Mouse (Mus musculus) lung, embryonic 14.5 days (tissue): ENCODE data around the gene Pdzrn3. TPM values are rescaled to one million over a fixed set of nuclear protein-coding genes. Genes with fewer than 3 reads are reported as not detected.

Source experiments
- ATAC-seq: fragments of 200-750 bp; cut with Nextera tagmentation; 2 replicates; pipeline ENCODE4 v1.8.0; 2017; ENCODE audit warnings: mild to moderate bottlenecking, moderate TSS enrichment, moderate library complexity; ENCODE audit not compliant: insufficient read depth
- DNase-seq: peaks from one replicate; pipeline ENCODE4 v3.0.0-alpha.2; 2015
- H3K27ac ChIP-seq: fragments of 300-500 bp; sonication (generic); 2 replicates; pipeline ENCODE4 v1.5.1; 2014; ENCODE audit warnings: low read depth, mild to moderate bottlenecking, moderate library complexity
- H3K27me3 ChIP-seq: fragments of 300-500 bp; sonication (generic); 2 replicates; pipeline ENCODE4 v1.6.1; 2014; ENCODE audit warnings: low read length, control low read depth; ENCODE audit not compliant: insufficient read depth
- H3K36me3 ChIP-seq: fragments of 300-500 bp; sonication (generic); 2 replicates; pipeline ENCODE4 v1.6.1; 2014; ENCODE audit warnings: control low read depth; ENCODE audit not compliant: insufficient read depth
- H3K4me1 ChIP-seq: fragments of 300-500 bp; sonication (generic); 2 replicates; pipeline ENCODE4 v1.6.1; 2014; ENCODE audit warnings: antibody characterized with exemption, control low read depth; ENCODE audit not compliant: insufficient read depth
- H3K4me2 ChIP-seq: fragments of 300-500 bp; sonication (generic); 2 replicates; pipeline ENCODE4 v1.6.1; 2014; ENCODE audit warnings: mild to moderate bottlenecking
- H3K4me3 ChIP-seq: fragments of 300-500 bp; sonication (generic); 2 replicates; pipeline ENCODE4 v1.5.1; 2014; ENCODE audit warnings: low read depth, low read length
- H3K9ac ChIP-seq: fragments of 300-500 bp; sonication (generic); 2 replicates; pipeline ENCODE4 v1.6.1; 2014
- H3K9me3 ChIP-seq: fragments of 300-500 bp; sonication (generic); 2 replicates; pipeline ENCODE4 v1.6.1; 2016; ENCODE audit warnings: low read depth, low read length, control low read depth
- CTCF ChIP-seq: IDR thresholded peaks from 2 replicates; pipeline ENCODE4 v1.5.1; 2016; ENCODE audit warnings: antibody characterized with exemption, low read depth
- WGBS: fragments of 180-500 bp; shearing (Covaris S2); extraction: QIAGEN DNeasy Blood & Tissue Kit; methylation state at CpG from one replicate; pipeline ENCODE4 v1.1.7; 2014; 5-methylcytosine and 5-hydroxymethylcytosine counted together
- polyA plus RNA-seq: library from polyadenylated mRNA; unstranded; fragments of >200 nt; fragmentation: Nextera tagmentation; extraction: Ambion mirVana; gene quantifications from 2 replicates; pipeline ENCODE4 v1.2.1, GENCODE M21; 2014

Gene Pdzrn3
- polyA plus RNA-seq, 1 experiment from 2014 or later = 14.2 TPM

DNA sequence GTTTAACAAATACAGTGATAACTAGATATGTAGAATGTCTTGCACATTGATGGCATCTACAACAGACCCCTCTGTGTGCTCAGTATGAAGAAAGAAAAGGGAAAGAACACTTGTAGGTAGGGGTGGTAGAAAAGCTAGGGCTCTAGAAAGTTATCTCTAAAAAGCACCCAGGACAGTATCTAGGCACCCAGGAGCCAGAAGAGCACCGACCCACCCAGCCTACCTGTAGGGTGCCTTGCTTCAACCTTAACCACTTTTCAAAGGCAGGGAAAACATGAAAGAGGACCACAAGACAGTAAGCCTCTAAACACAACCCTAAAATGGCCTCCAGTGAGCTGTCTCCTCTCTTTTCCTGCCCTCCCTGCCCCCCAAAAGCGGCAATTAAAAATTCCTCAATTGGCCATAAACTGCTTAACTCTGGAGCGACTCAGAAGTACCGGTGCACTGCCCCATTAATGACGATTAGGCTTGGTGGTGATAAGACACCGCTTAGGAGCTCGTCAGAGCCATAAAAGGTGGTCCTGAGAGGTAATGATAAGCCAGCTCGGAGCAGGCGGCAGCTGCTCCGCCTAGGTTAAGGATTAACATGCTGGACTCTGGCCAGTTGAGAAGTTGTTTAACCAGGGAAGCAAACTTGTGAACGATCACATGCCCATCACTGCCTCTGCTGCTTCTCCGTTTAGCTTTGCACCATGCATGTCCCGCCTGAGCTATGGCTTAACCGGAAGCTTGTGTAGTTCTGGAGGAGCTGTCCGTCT lies 106.1 kb downstream of the Pdzrn3 start:
- peaks cover 39% of the 10 kb centered on the region for H3K4me1 ChIP-seq
- H3K4me2 ChIP-seq = peak overlapping the region; percentile 6; the same call in 1 of the 2 replicates
- WGBS = 24% methylated on average over 15 of the region's 15 CpGs
- no peak for TF ChIP-seq CTCF
- H3K36me3 ChIP-seq = no peaks in the 10 kb centered on the region
- no peak for ATAC-seq
- H3K9me3 ChIP-seq = no peaks in the 10 kb centered on the region
- no peak overlapping the region for H3K4me3 ChIP-seq
- no peaks in the 10 kb centered on the region for H3K27me3 ChIP-seq
- peak; percentile 67 for DNase-seq
- no peak overlapping the region for H3K27ac ChIP-seq
- no peak overlapping the region for H3K9ac ChIP-seq

DNA sequence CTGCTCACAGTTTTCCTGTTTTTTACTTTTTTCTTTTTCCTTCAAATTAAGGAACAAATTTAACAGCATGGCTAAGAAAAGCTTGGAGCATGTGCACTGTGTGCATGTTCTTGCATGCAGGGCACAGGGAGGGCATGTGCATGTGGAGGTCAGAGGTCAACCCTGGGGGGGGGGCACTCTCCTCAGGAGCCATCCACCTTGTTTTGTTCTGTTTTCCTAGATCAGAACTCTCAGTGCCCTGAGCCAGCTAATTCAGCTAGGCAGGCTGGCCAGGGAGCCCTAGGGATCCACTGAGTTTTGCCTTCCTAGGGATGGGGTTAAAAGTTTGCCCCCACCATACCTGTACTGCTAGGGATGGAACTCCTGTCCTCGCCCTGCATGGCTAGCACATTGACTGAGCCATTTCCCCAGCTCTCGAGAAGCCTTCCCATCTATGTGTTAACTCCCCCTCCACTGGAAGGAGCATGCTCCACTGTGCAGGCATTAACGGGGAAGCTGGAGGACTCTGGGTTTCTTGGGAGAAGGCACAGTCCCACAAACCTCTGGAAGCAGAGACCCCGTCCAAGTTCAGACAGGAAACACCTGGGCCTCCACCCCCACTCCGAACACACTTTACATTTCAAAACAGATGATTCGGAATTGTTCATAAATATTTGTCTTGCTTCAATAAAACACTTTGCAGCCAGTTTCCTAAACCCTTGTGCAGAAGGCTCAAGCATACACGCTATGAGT lies 107.4 kb downstream of the Pdzrn3 start:
- ATAC-seq (no peak), DNase-seq (peak; percentile 47)
- H3K4me3 ChIP-seq = no peak overlapping the region
- H3K9ac ChIP-seq = no peak overlapping the region
- no peak for TF ChIP-seq CTCF
- H3K4me2 ChIP-seq = no peak overlapping the region
- H3K27ac ChIP-seq = no peak overlapping the region; the same call in 1 of the 2 replicates
- 16% methylated on average over 7 of the region's 7 CpGs for WGBS
- peaks cover 36% of the 10 kb centered on the region for H3K4me1 ChIP-seq
- H3K27me3 ChIP-seq = no peaks in the 10 kb centered on the region
- H3K36me3 ChIP-seq = no peaks in the 10 kb centered on the region
- H3K9me3 ChIP-seq = no peaks in the 10 kb centered on the region

GRCm38 (mm10) chr6:101269335-101270094 lies 108.2 kb downstream of the Pdzrn3 start:
- H3K4me1 ChIP-seq = peaks cover 37% of the 10 kb centered on the region
- DNase-seq (no peak), ATAC-seq (no peak)
- no peak overlapping the region for H3K4me3 ChIP-seq
- H3K27ac ChIP-seq = no peak overlapping the region; the same call in 1 of the 2 replicates
- H3K9ac ChIP-seq = no peak overlapping the region
- no peaks in the 10 kb centered on the region for H3K9me3 ChIP-seq
- 52% methylated on average over 10 of the region's 10 CpGs for WGBS
- no peaks in the 10 kb centered on the region for H3K36me3 ChIP-seq
- no peak for TF ChIP-seq CTCF
- H3K4me2 ChIP-seq = no peak overlapping the region
- H3K27me3 ChIP-seq = no peaks in the 10 kb centered on the region

DNA sequence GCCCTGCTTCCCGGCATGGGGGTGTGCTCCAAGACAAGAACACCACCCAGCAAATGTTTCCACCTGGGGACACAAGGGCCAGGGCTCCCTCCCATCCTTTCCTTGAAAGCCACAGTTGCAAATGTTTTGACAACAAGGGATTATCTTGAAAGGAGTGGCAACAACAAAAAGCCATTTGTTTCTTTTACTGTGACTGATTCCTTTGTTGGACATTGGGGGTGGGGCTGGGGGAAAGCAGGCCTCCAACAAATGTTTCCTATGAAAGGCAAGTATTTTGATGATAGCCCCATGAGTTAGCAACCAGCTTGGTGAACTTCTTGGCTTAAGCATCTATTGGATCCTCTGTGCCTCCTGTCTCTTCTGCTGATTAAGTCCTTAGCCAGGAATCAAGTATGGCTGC lies 109.4 kb downstream of the Pdzrn3 start:
- WGBS = 44% methylated on average over 1 of the region's 1 CpGs

GRCm38 (mm10) chr6:101266787-101267186 lies 110.9 kb downstream of the Pdzrn3 start:
- DNase-seq (peak; percentile 90), ATAC-seq (peak; percentile 55)
- H3K4me3 ChIP-seq = no peak overlapping the region
- no peaks in the 10 kb centered on the region for H3K27me3 ChIP-seq
- no peak overlapping the region for H3K4me2 ChIP-seq
- H3K27ac ChIP-seq = no peak overlapping the region
- peaks cover 35% of the 10 kb centered on the region for H3K4me1 ChIP-seq
- H3K36me3 ChIP-seq = no peaks in the 10 kb centered on the region
- 13% methylated on average over 1 of the region's 1 CpGs for WGBS
- peak; percentile 89 for TF ChIP-seq CTCF
- H3K9ac ChIP-seq = no peak overlapping the region
- no peaks in the 10 kb centered on the region for H3K9me3 ChIP-seq

More for the DNA sequence above, 109.4 kb downstream of the Pdzrn3 start:
- H3K9ac ChIP-seq = no peak overlapping the region
- no peak overlapping the region for H3K4me3 ChIP-seq
- peaks cover 38% of the 10 kb centered on the region for H3K4me1 ChIP-seq
- H3K27me3 ChIP-seq = no peaks in the 10 kb centered on the region
- no peak overlapping the region for H3K27ac ChIP-seq
- no peaks in the 10 kb centered on the region for H3K9me3 ChIP-seq
- ATAC-seq = no peak
- no peak for DNase-seq
- H3K36me3 ChIP-seq = no peaks in the 10 kb centered on the region
- no peak overlapping the region for H3K4me2 ChIP-seq
- TF ChIP-seq CTCF = no peak

DNA sequence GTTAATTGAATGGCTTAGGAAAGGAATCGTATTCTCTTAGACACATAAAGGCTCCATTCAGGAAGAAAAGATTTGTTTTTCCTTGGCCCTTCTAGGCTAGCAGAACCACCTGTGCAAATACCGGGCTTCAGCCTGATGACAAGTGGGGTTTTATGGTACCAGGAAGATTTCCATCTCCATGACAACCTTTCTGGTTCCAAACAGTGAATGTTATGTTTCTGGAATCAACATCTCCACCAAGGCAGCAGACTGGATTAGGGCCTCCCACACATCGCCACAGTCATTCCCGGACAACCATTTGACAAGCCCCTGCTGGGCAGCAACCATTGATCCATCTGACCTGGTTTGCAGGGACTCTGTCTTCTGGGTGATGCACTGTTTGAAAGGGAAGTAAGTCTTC lies 114.2 kb downstream of the Pdzrn3 start:
- Histone ChIP-seq H3K4me1 (peaks cover 15% of the 10 kb centered on the region), H3K27ac (no peak overlapping the region), H3K9me3 (no peaks in the 10 kb centered on the region), H3K4me3 (no peak overlapping the region), H3K9ac (no peak overlapping the region), H3K36me3 (no peaks in the 10 kb centered on the region), H3K27me3 (no peaks in the 10 kb centered on the region), H3K4me2 (no peak overlapping the region)
- 36% methylated on average over 4 of the region's 4 CpGs for WGBS
- DNase-seq (no peak), ATAC-seq (no peak)
- no peak for TF ChIP-seq CTCF
